Mouse (Mus musculus): ENCODE data around the gene Fam180a. TPM values are rescaled to one million over a fixed set of nuclear protein-coding genes. Genes with fewer than 3 reads are reported as not detected.

Fam180a gene
- total RNA-seq, 2 experiments from 2014 or later, result 0.67 to 0.79 TPM

DNA sequence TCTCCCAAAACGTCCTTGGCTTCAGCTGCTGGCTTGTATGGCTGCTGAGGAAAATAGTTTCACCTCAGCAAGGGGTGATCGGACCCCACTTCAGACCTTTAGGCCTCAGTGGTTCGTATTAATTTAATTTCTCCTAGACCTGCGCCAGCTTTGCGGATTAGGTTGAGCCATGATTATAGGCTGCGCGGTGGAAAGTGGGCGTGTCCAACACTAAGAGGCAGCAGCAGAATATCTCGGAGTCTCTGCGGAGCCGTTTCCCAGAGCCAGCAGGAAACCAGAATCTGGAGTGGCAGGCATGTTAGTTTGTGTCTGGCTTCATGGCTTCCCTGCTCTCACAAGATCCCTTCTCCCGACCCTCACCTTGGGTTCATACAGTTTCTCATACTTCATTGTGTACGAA is 56.3 kb downstream of the Fam180a start:
- intact Hi-C loops (cut with DNase I), result no loop called here

DNA sequence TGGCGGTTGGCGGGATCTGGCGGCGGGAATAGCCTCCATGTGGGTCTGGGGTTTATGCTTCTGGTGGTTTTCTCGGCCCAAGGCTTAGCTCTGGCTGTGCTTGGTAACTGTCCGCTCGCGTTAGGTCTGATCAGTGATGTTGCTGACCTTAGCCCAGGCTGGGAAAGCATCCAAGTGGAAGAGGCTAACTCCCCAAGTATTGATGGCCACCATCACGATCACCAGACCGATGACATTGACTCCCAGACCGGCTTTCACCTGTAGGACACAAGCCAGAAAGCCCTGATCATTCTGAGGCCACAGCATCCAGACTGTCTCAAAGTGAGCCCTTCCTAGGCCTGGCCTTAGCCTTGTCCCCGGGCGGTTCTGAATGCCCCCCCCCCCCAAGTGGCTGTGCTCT is 57.2 kb downstream of the Fam180a start:
- DNase-seq, result no peak

More for the DNA sequence above, 56.3 kb downstream of the Fam180a start:
- no peak for DNase-seq

DNA sequence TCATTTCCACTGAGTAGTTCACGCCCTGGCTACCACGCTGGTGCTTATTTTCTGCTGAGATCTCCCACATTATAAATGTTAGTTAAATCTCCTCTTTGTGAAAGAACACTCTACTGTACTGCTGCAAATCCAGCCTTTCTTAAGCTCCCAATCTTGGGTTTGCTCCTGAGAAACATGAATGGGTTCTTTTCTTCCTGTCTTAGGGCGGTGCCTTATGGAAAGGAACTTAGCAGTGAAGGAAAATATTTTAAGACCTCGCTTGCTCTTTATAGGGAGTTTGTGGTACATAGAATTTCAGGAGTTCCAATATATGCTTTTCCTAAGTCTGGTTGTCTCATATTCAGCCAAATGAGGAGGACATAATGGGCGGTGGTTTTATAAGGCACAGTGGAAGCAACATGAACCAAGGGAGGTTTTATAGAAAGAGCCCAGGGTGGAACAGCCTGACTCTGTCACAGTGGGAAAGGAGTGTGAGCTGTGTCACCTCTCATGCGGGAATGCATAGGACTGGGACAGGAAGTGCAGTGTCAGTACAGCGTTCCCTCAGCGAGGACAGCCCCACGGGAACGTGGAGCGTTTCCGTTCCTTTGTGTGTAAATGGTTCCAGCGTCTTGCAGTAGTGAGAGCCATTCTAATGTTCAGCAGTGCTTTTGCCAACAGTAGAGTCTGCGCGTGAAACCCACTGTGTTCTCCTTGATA is 60.2 kb downstream of the Fam180a start:
- DNase-seq, result no peak
- intact Hi-C loops (cut with DNase I), result no loop called here

More for the DNA sequence above, 57.2 kb downstream of the Fam180a start:
- intact Hi-C loops (cut with DNase I), result no loop called here

Other genes with a start within 250 kb of the Fam180a start
- gene Cnot4, start 192.4 kb downstream of the Fam180a start, total RNA-seq (2021), result 10 to 100 TPM; 22.1 to 26.1 TPM
- gene Nup205, start 148.7 kb downstream of the Fam180a start, total RNA-seq (2021), result 10 to 100 TPM in 1 of 2 experiments, 1 to 10 TPM in 1; 9.5 to 10.4 TPM
- gene Slc13a4, start 18.0 kb downstream of the Fam180a start, total RNA-seq (2021), result under 1 TPM in 1 of 2 experiments, not detected in 1; 0.18 TPM
- 10 to 100 TPM; 19.3 to 25.7 TPM for gene Mtpn, start 213.7 kb upstream of the Fam180a start, total RNA-seq (2021)

Measured in gastrocnemius, postnatal 36 days (tissue).